Mouse (Mus musculus) heart, adult 2 months (tissue): ENCODE data around the gene Dock8. TPM values are rescaled to one million over a fixed set of nuclear protein-coding genes. Genes with fewer than 3 reads are reported as not detected.
A peak's percentile ranks its signal among the peaks of the same experiment; 100 is the strongest.

Experiments used
- DNase-seq, 2 experiments: peaks; one replicate each; pipeline ENCODE4 v3.0.0; 2021
- H3K27ac ChIP-seq: fragments of 200-600 bp; 2 replicates; pipeline ENCODE4 v1.8.1; 2022
- H3K27me3 ChIP-seq: fragments of 200-500 bp; 2 replicates; pipeline ENCODE4 v1.6.1; 2012; ENCODE audit warnings: mild to moderate bottlenecking, low read length, inconsistent platforms, mixed read lengths; ENCODE audit not compliant: control insufficient read depth, insufficient read depth
- H3K36me3 ChIP-seq: fragments of 200-500 bp; 2 replicates; pipeline ENCODE4 v1.6.1; 2012; ENCODE audit warnings: low read length, inconsistent platforms; ENCODE audit not compliant: control insufficient read depth, insufficient read depth
- H3K4me1 ChIP-seq: fragments of 200-500 bp; 2 replicates; pipeline ENCODE4 v1.6.1; 2011; ENCODE audit warnings: low read length; ENCODE audit not compliant: control insufficient read depth, insufficient read depth
- H3K4me3 ChIP-seq: fragments of 200-600 bp; 2 replicates; pipeline ENCODE4 v1.8.1; 2022
- H3K79me2 ChIP-seq: fragments of 200-500 bp; replicated peaks from 2 replicates; pipeline ENCODE4 v1.6.1; 2012; ENCODE audit warnings: mild to moderate bottlenecking, inconsistent platforms, low read length, moderate library complexity, mixed read lengths; ENCODE audit not compliant: control insufficient read depth, insufficient read depth
- H3K9ac ChIP-seq: fragments of 200-500 bp; 2 replicates; pipeline ENCODE4 v1.6.1; 2012; ENCODE audit warnings: low read depth, mild to moderate bottlenecking, control low read depth, inconsistent platforms, low read length, mixed read lengths
- CTCF ChIP-seq: fragments of 200-600 bp; IDR thresholded peaks from 2 replicates; pipeline ENCODE4 v1.8.1; 2022; ENCODE audit warnings: antibody characterized with exemption, mild to moderate bottlenecking, moderate library complexity
- EP300 ChIP-seq: fragments of 200-500 bp; IDR thresholded peaks from 2 replicates; pipeline ENCODE4 v1.6.1; 2011; ENCODE audit warnings: low read depth, low read length, control low read depth; ENCODE audit not compliant: insufficient read depth
- POLR2A ChIP-seq: fragments of 200-500 bp; IDR thresholded peaks from 2 replicates; pipeline ENCODE4 v1.6.1; 2011; ENCODE audit warnings: mild to moderate bottlenecking, low read depth, low read length, control low read depth; ENCODE audit not compliant: insufficient read depth
- WGBS: fragments of 180-500 bp; shearing (Covaris S2); methylation state at CpG from one replicate; pipeline ENCODE4 v1.1.7; 2018; 5-methylcytosine and 5-hydroxymethylcytosine counted together
- intact Hi-C: fragments of 180-260 bp; cut with DNase I; formaldehyde crosslinking; loops from one replicate; pipeline ENCODE4 v1.15.1; 2025
- polyA plus RNA-seq: library from polyadenylated mRNA; depleted of rRNA; stranded (reverse); fragments of >200 nt; gene quantifications from 2 replicates; pipeline ENCODE4 v1.2.3, GENCODE M21; 2012
- total RNA-seq, 2 experiments: library from RNA; stranded (reverse); gene quantifications; 2 replicates each; pipeline ENCODE4 v1.2.3; 2021

The Dock8 gene
- total and polyA plus RNA-seq, 3 experiments, result 5.7 to 24.7 (median 17.5) TPM

DNA sequence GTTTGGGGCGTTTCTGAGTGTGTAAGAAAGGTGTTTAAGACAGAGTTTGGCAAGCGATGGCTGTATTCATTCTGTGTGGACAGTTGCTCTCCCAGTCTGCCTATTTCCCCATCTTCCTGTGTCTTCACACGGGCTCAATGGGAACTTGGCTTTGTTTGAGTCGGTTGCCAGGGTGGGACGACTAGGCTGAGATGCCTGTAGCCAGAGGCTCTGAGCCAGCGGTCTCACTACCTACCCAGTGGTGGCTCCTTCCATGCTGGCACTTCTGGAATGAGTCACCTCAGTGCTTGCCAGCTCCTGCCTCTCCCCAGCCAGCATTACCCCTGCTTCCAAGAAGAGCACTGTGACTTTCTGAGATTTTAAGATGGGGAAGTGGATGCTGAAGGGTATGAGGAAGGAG lies 75.4 kb downstream of the Dock8 start:
- TF ChIP-seq EP300 (no peak), POLR2A (no peak), CTCF (no peak)
- Histone ChIP-seq H3K4me3 (no peak overlapping the region), H3K79me2 (no peaks in the 10 kb centered on the region), H3K27me3 (no peaks in the 10 kb centered on the region), H3K9ac (no peak overlapping the region), H3K27ac (no peak overlapping the region), H3K4me1 (no peaks in the 10 kb centered on the region), H3K36me3 (no peaks in the 10 kb centered on the region)
- WGBS, result 58% methylated on average over 6 of the region's 6 CpGs
- peak in 1 of 2 experiments; percentile 49 for DNase-seq
- intact Hi-C loops, result no loop called here

- 74% methylated on average over 7 of the region's 7 CpGs for WGBS
- Histone ChIP-seq H3K9ac (no peak overlapping the region), H3K27me3 (no peaks in the 10 kb centered on the region), H3K4me3 (no peak overlapping the region), H3K27ac (no peak overlapping the region), H3K4me1 (no peaks in the 10 kb centered on the region), H3K79me2 (no peaks in the 10 kb centered on the region), H3K36me3 (no peaks in the 10 kb centered on the region)
- no peak for DNase-seq
- TF ChIP-seq EP300 (no peak), POLR2A (no peak), CTCF (no peak)
- intact Hi-C loops, result no loop called here
Observed at GRCm38 (mm10) chr19:25077636-25078035, 78.3 kb downstream of the Dock8 start.

DNA sequence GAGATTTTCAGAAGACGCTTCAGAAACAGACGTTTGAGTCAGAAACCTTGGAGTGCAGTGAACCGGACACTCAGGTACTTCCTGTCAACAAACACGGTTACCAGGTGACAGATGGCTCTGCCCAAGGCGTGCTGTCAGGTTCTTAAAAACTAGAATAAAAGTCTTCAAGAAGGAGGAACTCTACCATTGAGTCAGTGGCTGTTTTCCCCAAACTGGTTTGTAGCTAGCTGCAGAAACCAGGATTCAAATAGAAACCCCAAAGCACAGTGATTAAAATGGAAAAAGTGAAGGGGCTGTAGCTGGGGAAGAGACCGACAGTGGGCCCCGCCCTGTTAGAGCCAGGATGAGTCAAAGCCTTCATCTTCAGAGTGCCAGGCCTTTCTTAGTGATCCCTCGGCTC lies 78.8 kb downstream of the Dock8 start:
- Histone ChIP-seq H3K9ac (no peak overlapping the region), H3K27ac (no peak overlapping the region), H3K27me3 (no peaks in the 10 kb centered on the region), H3K4me1 (no peaks in the 10 kb centered on the region), H3K36me3 (no peaks in the 10 kb centered on the region), H3K4me3 (no peak overlapping the region), H3K79me2 (no peaks in the 10 kb centered on the region)
- intact Hi-C loops, result no loop called here
- WGBS, result 78% methylated on average over 8 of the region's 8 CpGs
- DNase-seq, result no peak
- TF ChIP-seq EP300, result no peak
- TF ChIP-seq CTCF, result no peak
- no peak for TF ChIP-seq POLR2A

DNA sequence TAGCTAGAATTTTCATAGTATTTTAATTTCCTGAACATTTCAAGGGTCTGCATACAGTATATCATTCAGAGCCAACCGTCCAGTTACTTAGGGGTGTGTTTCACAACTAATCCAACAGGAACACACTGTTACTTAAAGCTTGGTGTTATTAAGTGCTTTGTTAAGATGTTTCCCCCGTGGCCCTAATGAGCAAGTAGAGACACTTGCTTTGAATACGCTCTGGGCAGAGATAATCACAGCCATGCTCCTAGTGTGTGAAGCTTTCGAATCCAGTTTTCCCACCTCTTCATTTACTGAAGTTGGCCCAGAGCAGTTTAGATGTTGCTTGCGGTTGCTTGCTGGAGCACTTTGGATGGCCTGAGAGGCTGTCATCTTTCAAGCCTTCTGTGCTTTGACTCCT lies 80.8 kb downstream of the Dock8 start:
- DNase-seq, result no peak
- Histone ChIP-seq H3K27ac (no peak overlapping the region), H3K9ac (no peak overlapping the region), H3K4me3 (no peak overlapping the region), H3K79me2 (no peaks in the 10 kb centered on the region), H3K36me3 (no peaks in the 10 kb centered on the region), H3K27me3 (no peaks in the 10 kb centered on the region), H3K4me1 (no peaks in the 10 kb centered on the region)
- 87% methylated on average over 5 of the region's 5 CpGs for WGBS
- intact Hi-C loops, result no loop called here
- no peak for TF ChIP-seq EP300
- TF ChIP-seq POLR2A, result no peak
- no peak for TF ChIP-seq CTCF

GRCm38 (mm10) chr19:25082839-25083238 lies 83.5 kb downstream of the Dock8 start:
- no peak overlapping the region for H3K9ac ChIP-seq
- intact Hi-C loops, result no loop called here
- DNase-seq, result no peak
- no peak overlapping the region for H3K4me3 ChIP-seq
- no peak overlapping the region for H3K27ac ChIP-seq
- H3K36me3 ChIP-seq, result no peaks in the 10 kb centered on the region
- no peaks in the 10 kb centered on the region for H3K79me2 ChIP-seq
- H3K4me1 ChIP-seq, result no peaks in the 10 kb centered on the region
- no peaks in the 10 kb centered on the region for H3K27me3 ChIP-seq
- TF ChIP-seq POLR2A, result no peak
- 93% methylated on average over 2 of the region's 2 CpGs for WGBS

DNA sequence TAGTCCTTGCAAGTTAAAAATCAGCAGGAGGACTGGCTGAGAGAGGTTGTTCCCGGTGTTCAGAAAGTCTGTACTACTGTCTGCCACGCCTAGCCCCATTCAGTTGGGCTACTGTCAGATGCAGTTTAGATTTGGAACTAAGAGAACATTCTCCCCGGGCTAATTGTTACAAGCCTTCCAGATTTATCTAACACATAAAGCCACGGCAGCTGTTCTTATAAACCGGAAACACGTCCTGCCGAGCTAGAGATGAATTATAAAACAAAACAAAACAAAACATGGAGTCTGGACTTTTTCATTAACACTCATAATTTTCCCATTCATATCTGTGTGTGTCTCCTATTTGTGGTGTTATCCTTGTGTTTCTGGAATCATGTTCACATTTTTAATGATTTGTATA lies 87.8 kb downstream of the Dock8 start:
- no peak for DNase-seq
- no peak overlapping the region for H3K27ac ChIP-seq
- H3K9ac ChIP-seq, result no peak overlapping the region
- no peaks in the 10 kb centered on the region for H3K27me3 ChIP-seq
- intact Hi-C loops, result no loop called here
- H3K4me3 ChIP-seq, result no peak overlapping the region
- no peak for TF ChIP-seq POLR2A
- no peak for TF ChIP-seq CTCF
- TF ChIP-seq EP300, result no peak
- H3K36me3 ChIP-seq, result no peaks in the 10 kb centered on the region
- H3K4me1 ChIP-seq, result no peaks in the 10 kb centered on the region
- H3K79me2 ChIP-seq, result no peaks in the 10 kb centered on the region
- 70% methylated on average over 7 of the region's 7 CpGs for WGBS
